Mouse (Mus musculus) cerebellum, postnatal 14 days (tissue): ENCODE results near the gene Rapgef6.

Experiments
- DNase-seq, 2 experiments: peaks; one replicate each; pipeline ENCODE4 v3.0.0; 2021; ENCODE audit warnings: mixed read lengths in 2 of 2

Rapgef6 gene

DNA sequence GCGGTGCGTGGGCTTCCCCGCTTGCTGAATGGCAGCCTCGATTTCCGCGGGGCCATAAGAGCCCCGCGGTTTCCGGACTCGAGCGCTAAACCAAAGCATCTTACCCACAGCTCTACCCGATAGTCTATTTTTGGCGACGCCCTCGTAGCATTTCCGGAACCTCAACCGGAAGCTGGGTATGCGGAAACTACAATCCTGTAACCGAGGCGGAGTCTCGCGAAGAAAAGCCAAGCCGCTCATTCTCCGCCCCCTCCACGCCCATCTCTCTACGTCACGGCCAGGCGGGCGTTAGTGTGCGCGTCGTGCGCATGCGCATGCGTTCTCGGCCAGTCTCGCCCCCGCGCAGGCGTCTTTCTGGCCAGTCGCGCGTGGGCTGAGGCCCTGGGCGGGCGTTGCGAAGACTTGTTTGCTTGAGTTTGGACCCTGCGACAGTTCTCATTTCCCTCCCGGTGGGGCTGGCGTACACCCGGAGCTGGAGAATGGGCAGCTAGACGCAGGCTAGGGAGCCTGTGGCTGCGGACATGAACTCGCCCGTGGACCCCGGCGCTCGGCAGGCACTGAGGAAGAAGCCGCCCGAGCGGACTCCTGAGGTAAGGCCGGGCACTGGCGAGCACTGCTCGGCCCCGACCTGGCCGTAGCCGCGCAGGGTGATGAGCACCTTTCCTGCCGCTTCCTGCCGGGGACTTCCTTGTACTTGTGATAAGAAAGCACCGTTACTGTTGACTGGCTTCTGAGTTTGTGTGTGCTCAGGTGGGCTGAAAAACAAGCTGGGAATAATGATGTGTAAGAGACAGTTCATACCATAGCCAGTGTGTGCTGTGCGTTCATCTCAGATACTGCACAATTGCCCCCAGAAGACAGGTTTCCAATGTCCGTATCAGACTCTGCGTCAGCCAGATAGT is at the start of gene Rapgef6:
Gene Rapgef6 (plus strand): TSS at position 319 of the 902 bp plus-strand sequence.
- peak; percentile 98 to 99 for DNase-seq

DNA sequence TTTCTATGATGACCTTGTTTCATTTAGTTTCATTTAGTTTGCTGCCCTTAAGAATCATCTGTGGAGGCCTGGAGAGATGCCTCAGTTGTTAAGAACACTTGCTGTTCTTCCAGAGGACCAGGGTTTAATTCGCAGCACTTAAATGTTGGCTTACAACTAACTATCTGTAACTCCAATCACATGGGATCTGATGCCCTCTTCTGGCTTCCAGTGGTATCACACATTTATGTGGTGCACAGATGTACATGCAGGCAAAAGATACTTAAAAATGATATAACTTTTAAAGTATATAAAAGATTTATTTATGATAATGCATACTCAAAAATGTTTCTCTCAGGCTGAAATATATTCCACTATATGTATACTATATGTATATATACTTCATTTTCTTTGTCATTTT is 44.2 kb upstream of the Rapgef6 start:
- peak; percentile 15 to 25 for DNase-seq

DNA sequence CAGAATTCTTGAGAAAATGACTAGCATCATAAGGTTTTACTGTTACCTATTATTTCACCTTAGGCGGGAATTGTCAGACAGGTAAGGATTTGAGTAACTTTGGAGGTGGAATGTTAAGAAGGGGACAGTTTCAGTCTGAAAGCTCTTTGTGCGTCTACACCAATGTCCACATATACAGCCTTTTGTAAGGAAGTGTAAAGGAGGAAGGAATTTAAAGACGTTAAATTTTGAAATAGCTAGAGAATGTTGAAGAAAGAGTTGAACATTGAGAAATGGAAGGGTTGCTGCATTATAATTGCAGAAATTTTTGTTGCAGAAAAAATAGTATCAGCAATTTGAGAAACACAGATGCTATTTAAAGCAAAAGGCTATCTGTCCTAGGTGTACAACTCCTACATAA is 36.6 kb upstream of the Rapgef6 start:
- no peak for DNase-seq

DNA sequence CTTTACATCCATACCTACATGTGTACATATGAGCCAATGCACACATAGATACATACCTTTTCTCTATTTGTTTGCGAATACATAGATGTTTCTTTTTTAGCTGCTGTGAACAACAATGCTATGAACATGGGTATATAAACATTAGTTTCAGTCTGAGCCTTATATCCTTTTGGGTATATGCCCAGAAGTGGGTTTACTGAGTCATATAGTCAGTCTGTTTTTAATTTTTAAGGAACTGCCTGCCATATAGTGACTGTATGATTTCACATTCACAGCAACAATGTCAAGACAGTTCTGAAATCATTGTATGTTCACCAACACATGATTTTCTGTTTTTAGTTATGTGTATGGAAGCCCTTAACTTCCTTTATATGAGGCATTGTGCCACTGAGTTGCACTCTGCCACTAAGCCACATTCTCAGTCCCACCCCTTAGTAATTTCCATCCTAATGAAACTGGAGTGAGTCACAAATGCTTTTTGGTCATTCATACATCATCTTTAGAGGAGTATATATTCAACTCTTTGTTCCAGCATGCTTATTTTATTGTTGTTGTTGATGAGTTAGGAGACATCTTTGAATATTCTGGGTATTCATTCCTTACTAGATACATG is 30.6 kb upstream of the Rapgef6 start:
- DNase-seq = no peak

DNA sequence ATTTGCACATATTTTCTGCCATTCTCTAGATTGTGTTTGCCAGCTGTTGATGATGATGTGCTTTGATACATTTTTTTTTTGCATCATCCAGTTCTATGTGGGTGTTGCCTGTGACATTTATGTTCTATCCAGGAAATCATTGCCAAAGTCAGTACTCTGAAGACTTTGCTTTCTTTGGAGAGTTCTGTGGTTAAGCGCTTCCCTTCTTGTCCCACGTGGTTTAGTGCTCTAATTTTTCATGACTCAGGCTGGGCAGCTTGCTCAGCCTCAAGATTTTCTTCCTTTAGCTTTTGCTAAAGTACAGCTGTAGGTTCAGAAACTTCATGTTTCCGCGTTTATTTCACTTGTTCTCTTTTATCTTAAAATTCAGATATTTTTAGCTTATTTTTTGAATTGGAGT is 30.1 kb upstream of the Rapgef6 start:
- DNase-seq = no peak

DNA sequence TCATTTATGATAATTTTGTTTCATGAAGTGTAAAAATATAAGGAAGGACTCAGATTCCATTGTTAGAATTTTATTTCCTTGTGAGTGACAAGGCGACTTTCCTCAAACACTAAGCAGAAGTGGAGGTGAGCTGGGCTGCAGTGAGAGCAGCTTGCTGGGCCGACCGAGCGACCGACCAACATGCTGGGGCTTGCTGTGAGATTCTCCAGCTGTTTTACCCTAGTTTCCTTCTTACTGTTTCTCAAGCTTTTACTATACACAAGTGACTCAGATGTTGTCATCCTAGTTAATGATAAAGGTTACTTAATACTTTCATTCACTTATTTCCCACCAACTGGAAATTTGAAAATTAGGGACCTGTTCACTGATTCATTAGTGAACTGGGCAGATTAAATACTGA is 22.8 kb upstream of the Rapgef6 start:
- DNase-seq = no peak

DNA sequence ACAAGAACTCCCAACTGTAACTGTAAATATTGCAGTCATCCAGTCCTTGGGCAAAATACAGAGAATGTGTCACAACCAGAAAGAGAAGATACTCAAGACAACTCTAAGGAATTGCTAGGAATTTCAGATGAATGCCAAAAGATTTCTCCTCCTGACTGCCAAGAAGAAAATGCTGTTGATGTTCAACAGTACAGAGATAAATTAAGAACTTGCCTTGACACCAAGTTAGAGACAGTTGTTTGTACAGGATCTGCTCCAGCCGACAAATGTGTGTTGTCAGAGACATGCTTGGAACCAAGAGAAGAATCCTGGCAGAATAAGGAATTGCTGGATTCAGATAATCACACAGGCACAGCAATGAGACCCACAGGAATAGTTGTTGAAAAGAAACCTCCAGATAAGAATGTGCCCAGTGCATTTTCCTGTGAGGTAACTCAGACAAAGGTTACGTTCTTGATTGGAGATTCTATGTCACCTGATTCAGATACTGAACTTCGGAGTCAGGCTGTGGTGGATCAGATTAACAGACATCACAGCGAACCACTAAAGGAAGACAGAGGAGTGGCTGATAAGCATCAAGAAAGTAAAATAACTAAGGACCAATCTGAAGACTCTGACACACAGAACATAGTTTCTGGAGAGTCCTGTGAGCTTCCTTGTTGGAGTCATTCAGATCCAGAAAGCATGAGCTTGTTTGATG is 20.0 kb upstream of the Rapgef6 start:
- no peak for DNase-seq

DNA sequence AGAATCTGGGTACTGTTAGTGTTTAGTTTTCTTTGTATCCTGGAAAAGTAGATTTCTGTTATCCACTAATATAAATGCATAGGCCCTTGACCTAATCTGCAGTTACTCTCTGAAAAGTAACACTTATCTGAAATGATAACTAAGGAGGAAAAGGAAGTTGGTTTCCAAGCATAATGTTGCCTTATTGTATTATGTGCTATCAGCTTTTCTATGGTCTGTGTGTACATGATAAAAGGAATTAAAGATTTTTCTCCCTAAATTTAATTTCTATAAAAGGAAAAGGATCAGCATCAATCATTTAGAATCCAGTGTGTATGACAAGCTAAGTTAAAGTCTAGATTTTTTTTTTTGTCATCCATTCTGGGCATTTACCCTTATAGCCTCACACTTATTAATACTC is 9.1 kb upstream of the Rapgef6 start:
- no peak for DNase-seq

DNA sequence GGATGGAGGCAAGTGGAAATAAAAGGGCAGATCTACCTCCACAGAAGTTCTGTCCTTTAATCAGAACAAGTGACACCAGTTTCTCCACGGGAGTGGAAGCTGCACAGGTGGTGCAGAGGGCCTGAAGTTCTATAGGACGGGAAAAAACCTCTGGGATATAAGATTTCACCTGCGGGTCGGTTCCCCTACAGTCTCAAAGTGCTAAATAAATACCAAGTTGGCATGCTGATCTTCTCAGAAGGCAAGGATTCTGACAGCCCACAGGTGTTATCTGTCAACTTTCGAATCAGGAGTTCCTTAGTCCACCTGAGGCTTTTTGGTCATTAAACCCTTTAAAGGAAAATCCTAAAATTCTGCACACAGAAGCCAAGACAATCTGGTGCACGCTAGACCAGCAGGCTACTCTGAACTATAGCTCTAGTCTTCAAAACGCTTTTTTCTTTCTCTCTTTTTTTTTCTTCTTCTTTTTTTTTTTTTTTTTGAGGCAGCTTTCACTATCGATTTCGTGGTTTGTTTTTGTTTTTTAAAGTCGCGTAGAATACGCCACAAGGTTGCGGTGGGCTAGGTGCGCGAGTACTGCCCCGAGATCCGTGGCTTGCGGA is 619 bp upstream of the Rapgef6 start:
- peak; percentile 9 to 37 for DNase-seq

DNA sequence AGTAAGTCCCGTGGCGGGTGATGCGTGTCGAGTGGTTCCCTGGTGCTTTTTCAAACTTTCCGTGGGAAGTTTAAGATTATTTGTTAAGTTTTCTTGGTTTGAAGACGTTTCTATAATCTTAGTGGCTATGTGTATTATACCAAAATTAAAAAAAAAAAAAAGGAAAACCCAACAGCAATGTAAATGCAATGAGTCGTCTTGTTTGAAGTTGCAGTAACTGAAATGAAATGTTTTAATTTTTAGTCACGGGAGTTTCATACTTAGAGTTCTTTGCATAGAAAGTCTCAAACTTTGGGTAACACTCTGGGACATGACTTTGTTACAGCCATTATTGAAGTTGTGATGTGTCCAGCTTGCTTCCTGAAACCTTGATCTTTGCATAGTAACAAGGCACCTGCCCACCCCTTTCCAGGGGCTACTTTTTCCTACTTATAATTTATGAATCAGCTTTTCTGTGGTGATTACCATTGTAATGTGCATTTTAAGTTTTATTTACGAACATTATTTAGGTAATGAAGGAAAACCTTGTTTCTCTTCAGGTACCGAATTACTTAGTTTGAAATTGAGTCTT is 869 bp downstream of the Rapgef6 start:
- no peak for DNase-seq

DNA sequence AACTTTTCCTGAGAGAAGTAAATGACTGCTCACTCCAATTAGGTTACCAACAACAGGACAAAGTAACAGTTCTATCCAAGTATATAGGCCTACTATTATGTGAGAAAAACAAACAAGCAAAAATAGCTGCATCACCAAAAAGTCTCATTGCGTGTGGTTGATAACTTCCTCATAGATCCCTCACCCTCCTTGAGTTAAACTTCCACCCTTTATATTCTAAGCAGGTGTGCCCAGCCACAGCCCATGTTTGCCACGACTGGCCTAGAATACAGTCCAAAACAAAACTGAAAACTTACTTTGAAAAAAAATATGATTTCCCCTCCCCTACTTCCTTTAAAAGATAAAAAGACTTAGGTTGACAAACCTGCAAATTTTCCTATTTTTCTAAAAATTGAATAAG is 5.4 kb downstream of the Rapgef6 start:
- DNase-seq = no peak

DNA sequence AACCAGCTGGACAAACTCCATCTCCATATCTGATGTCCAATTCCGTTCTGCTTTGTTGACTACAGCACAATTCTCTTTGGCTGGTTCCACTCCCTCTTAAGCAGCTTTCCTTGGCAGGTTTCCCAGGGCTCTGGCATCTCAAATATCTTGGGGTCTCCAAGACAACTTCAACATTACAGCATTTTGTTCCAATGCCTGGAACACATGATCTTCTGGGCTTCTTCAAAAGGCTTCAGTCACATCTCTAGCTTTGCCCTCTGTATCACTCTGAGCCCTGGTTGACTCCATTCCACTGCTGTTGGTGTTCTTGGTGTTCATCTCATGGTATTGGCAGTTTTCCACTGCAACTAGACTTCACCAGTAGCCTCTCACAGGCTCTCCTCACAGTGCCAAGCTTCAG is 7.7 kb downstream of the Rapgef6 start:
- DNase-seq = peak; percentile 29 to 45

DNA sequence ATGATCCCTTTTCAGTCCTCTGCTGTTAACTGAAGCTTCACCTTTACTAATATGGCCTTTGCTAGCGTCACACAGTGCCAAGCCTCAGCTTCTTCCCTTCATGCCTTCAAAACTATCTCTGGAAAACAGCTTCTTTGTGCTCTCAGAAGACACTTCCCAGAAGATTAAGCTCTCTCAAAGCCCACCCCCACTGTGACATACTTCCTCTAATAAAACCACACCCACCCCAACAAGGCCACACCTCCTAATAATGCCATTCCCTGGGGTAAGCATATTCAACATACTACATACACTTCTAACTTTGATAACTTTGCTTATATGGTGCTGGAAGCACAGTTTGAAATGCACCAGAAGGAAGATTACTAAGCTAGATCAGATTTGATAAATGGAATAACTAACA is 8.3 kb downstream of the Rapgef6 start:
- DNase-seq = no peak

DNA sequence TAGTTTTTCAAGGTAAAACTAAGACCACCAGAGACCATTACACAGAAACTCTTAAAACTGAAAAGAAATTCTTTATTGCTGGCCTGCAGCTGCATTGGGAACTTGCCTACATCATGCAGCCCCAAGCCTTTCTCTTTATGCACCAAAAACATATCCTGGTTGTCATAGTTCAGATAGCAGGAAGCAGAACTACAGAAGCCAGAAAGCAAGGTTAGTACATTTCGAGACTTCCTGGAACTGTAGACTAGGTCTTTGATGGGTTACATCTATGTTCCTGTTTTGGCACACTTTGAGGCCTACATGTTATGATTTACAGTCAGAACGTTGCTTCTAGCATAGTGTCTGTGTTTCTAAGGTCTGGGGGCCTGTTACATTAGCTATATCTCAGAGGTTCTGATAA is 11.2 kb downstream of the Rapgef6 start:
- no peak for DNase-seq

DNA sequence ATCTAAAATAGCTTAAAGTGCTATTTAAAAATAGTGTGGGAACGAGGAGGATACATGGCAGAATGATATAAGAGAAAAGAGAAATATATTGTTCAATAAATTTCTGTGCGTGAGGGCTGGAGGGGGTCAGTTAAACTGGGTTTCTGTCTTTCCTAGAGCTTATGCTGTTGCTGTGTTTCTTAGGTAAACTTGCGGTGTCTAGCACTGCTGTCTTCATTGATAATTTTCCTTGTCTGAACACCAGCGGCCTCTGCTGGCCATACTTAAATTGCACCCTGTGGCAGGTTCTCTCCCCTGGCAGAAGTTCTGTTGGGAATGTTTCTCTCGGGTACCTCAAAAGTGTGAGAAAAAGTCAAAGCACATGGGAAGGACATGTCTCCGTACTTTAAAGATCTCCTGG is 12.2 kb downstream of the Rapgef6 start:
- DNase-seq = peak; percentile 82 to 86

DNA sequence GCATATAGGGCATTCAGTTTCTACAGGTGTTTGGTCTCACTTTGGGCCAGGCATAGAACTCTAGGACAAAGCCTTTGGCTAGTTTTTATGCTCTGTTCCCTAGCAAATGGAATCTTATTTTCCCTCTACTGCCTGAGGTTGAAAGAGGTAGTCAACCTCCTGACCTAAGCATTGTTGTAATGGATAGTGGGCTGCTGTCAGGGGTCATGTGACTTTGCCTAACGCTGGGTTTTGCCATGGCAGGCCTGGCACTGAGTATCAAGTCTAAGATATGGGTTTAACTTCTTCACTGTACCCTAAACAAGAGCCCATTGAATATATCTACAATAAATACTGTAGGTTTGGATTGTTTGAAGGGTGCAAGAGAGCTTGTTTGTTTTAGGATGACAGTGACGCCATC is 16.4 kb downstream of the Rapgef6 start:
- no peak for DNase-seq

DNA sequence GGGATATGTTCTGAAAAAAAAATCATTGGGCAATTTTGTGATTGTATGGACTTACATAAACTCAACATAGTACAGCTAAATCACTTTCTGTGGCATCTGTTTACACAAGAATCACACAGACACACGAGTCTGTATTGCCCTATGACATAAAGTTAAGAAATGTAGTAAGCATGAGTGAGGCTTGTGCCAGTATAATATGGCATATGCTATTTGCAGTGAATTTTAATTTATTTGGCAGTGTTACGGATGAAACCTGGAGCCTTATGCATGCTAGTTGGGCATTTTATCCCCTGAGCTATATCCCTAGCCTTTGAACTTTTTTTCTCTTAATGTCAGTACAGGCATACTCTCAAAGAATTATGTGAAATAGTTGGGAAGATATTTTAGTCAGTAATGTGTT is 16.8 kb downstream of the Rapgef6 start:
- DNase-seq = no peak

DNA sequence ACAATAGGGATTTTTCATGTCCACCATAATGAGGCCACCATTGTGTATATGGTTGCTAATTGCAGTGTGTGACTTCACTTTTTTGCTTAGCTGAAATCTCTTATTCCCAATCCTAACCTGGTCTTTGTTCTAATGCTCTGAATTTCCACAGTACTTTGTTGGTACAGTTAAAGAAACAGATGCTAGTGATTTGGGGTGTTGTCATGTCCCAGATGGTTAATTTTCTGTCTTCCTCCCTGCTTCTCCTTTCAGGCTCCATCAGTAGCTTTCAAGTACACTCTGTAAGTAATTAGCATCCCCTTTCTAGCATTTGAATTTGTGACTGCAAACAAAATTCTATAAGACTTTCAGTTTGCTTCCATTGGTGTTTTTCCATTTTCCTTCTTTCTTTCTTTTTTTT is 17.7 kb downstream of the Rapgef6 start:
- DNase-seq = no peak

DNA sequence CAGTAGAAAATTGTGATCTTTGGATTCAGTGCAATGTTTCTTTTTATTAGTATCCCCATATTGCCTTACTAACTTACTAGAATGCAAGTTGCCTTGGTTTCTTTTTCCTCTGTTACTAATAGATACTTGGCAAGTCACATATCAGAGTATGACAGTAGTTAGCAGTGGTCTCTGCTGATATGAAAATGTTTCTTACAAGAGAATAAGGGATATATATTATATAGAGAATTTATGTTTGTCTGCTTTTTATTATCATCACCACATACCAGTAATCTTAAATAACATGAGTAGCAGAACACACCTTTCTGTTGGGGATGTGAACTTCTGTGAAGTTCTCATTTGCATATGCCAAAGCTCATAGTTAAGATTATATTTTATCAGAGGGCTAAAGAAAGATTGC is 19.8 kb downstream of the Rapgef6 start:
- no peak for DNase-seq

DNA sequence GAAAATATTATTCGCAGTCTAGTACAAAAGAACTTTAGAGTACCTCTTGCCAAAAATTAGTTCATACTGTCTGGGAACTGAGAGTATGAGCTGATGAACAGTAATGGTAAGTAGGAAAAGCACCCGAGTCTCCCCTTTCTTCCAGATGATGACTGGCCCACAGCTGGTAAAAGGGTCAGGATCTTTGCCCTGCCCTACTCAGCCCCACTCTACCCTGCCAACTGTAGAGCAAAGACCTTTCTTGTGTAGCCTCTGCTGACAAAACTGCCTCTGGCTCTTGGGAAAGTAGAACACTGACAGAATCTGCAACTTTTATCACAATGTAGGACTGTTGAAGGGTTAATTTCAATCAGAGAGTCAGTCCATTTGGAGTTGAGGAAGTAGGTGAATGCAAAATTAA is 32.3 kb downstream of the Rapgef6 start:
- no peak for DNase-seq

DNA sequence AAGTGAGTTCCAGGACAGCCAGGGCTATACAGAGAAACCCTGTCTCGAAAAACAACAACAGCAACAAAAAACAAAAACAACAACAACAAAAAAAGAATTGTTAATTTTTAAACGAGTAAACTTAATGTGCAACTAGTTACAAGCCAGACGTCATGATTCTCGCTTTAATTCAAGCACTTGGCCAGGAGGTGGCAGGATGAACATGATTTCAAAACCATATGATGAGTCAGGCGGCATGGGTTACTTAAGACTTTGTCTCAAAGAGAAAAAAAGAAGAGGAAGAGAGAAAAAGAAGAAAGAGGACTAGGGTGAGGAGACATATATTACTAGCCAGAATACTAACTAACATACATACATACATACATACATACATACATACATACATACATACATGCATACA is 40.1 kb downstream of the Rapgef6 start:
- peak; percentile 26 to 27 for DNase-seq

DNA sequence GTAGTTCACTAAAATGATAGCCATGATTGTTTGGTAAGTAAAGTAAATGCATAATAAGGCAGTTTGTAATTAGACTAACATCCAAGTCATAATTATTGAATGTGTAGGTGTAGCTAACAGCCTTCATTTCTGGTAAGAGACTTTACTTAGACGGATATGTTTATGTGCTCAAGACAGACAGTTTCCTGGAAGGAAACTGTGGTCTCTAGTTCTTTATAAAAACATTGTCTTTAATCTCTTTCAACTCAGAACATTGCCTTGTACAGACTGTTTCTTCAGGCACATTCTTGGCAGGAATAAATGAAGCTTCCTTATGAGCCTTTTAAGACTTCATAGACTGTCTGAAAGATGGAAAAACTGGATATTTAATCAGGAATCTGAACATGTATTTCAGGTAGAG is 45.3 kb downstream of the Rapgef6 start:
- no peak for DNase-seq

DNA sequence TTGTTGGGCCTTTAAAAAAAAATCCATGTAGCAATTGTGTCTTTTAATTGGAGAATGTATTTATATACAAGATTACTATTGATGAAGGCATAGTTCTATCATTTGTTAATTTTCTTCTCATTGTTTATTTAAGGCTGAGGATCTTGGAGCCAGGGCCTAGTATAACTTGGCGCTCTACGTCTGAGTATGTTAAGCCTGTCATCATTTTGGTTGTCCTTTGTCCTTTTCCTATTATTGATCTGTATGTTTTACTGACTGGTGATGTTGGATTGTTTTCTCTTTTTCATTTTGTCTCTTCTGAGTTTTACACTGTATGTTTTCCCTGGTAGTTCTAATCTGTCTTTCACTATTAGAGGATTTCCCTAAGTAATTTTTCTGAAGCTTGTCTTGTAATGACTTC is 52.1 kb downstream of the Rapgef6 start:
- DNase-seq = no peak
